Mouse (Mus musculus): Measurements from ENCODE around the gene Kiz.

Gene Kiz

GRCm38 (mm10) chr2:146871300-146872269, 15.9 kb downstream of the Kiz start:
- DNase-seq, result no peak

GRCm38 (mm10) chr2:146872697-146873096, 17.0 kb downstream of the Kiz start:
- no peak for DNase-seq

- DNase-seq, result peak; percentile 19 to 21
These were observed 18.3 kb downstream of the Kiz start for GRCm38 (mm10) chr2:146873881-146874441.

GRCm38 (mm10) chr2:146877423-146878098, 21.9 kb downstream of the Kiz start:
- no peak for DNase-seq

GRCm38 (mm10) chr2:146881623-146882022, 26.0 kb downstream of the Kiz start:
- no peak for DNase-seq

GRCm38 (mm10) chr2:146884291-146884855, 28.7 kb downstream of the Kiz start:
- no peak for DNase-seq

- no peak for DNase-seq
These were observed 33.2 kb downstream of the Kiz start for GRCm38 (mm10) chr2:146888786-146889414.

GRCm38 (mm10) chr2:146898977-146899376, 43.3 kb downstream of the Kiz start:
- DNase-seq, result peak in 1 of 2 experiments; percentile 7

GRCm38 (mm10) chr2:146916085-146916484, 60.4 kb downstream of the Kiz start:
- no peak for DNase-seq

- no peak for DNase-seq
These were observed 62.1 kb downstream of the Kiz start for GRCm38 (mm10) chr2:146917770-146918169.

GRCm38 (mm10) chr2:146920375-146921160, 64.9 kb downstream of the Kiz start:
- no peak for DNase-seq

- DNase-seq, result no peak
These were observed 69.6 kb downstream of the Kiz start for GRCm38 (mm10) chr2:146925296-146925695.

- no peak for DNase-seq
These were observed 70.2 kb downstream of the Kiz start for GRCm38 (mm10) chr2:146925846-146926245.

GRCm38 (mm10) chr2:146948223-146948776, 92.6 kb downstream of the Kiz start:
- no peak for DNase-seq

GRCm38 (mm10) chr2:146956366-146956765, 100.7 kb downstream of the Kiz start:
- DNase-seq, result no peak

GRCm38 (mm10) chr2:146958398-146958911, 102.8 kb downstream of the Kiz start:
- DNase-seq, result peak; percentile 15 to 20

GRCm38 (mm10) chr2:146958951-146959821, 103.5 kb downstream of the Kiz start:
- DNase-seq, result peak; percentile 87 to 91

GRCm38 (mm10) chr2:146975024-146975423, 119.4 kb downstream of the Kiz start:
- no peak for DNase-seq

GRCm38 (mm10) chr2:146975453-146976028, 119.9 kb downstream of the Kiz start:
- DNase-seq, result no peak

GRCm38 (mm10) chr2:146982786-146983185, 127.1 kb downstream of the Kiz start:
- no peak for DNase-seq

All from cerebellum, postnatal 25 days (tissue).